Mouse (Mus musculus) heart, adult 10 weeks (tissue): Measurements from ENCODE around the gene Gabra2. TPM values are rescaled to one million over a fixed set of nuclear protein-coding genes. Genes with fewer than 3 reads are reported as not detected.

Experiments used
- polyA plus RNA-seq: library from polyadenylated mRNA; stranded (reverse); fragments of 350-450 nt; fragmentation: Illumina TruSeq; extraction: RNeasy Lipid Tissue Mini Kit (QIAGEN cat#74804); gene quantifications from one replicate; pipeline ENCODE4 v1.2.3, GENCODE M21; 2014; ENCODE audit warnings: low read depth, low replicate concordance

Gene Gabra2
- not detected for polyA plus RNA-seq

GRCm38 (mm10) chr5:71095725-71096607 lies at the start of gene Gabra2:
Gene Gabra2, minus strand, starts transcription at chr5:71095849.

